Mouse (Mus musculus): ENCODE data around the gene Il1rapl2. TPM values are rescaled to one million over a fixed set of nuclear protein-coding genes. Genes with fewer than 3 reads are reported as not detected.

Il1rapl2 gene
- polyA plus RNA-seq, 1 experiment from 2014 or later = 1.4 TPM

- Histone ChIP-seq H3K9me3 (ENCODE audit: control insufficient read depth, low read length) (no peaks in the 10 kb centered on the region), H3K4me2 (ENCODE audit: low read depth, low read length) (no peak overlapping the region), H3K27me3 (replicated peaks; ENCODE audit: control insufficient read depth, insufficient read depth, low read length) (no peaks in the 10 kb centered on the region), H3K36me3 (ENCODE audit: control insufficient read depth, insufficient read depth, low read length) (no peaks in the 10 kb centered on the region), H3K4me3 (ENCODE audit: low read depth, low read length) (no peak overlapping the region), H3K9ac (ENCODE audit: low read depth, low read length) (no peak overlapping the region), H3K27ac (replicated peaks; ENCODE audit: low read depth, low read length) (no peak overlapping the region), H3K4me1 (ENCODE audit: control insufficient read depth, insufficient read depth, low read length) (no peaks in the 10 kb centered on the region)
- DNase-seq (ENCODE audit: low spot score) (no peak), ATAC-seq (ENCODE audit: low read depth) (no peak)
- 68% methylated on average over 3 of the region's 3 CpGs for WGBS
Measured at GRCm38 (mm10) chrX:137755537-137755936, 185.1 kb downstream of the Il1rapl2 start.

- Histone ChIP-seq H3K27ac (replicated peaks; ENCODE audit: low read depth, low read length) (no peak overlapping the region), H3K36me3 (ENCODE audit: control insufficient read depth, insufficient read depth, low read length) (no peaks in the 10 kb centered on the region), H3K4me1 (ENCODE audit: control insufficient read depth, insufficient read depth, low read length) (no peaks in the 10 kb centered on the region), H3K4me3 (ENCODE audit: low read depth, low read length) (no peak overlapping the region), H3K9ac (ENCODE audit: low read depth, low read length) (no peak overlapping the region), H3K4me2 (ENCODE audit: low read depth, low read length) (no peak overlapping the region), H3K27me3 (replicated peaks; ENCODE audit: control insufficient read depth, insufficient read depth, low read length) (no peaks in the 10 kb centered on the region), H3K9me3 (ENCODE audit: control insufficient read depth, low read length) (no peaks in the 10 kb centered on the region)
- WGBS = 72% methylated on average over 6 of the region's 6 CpGs
- no peak for ATAC-seq (ENCODE audit: low read depth)
- no peak for DNase-seq (ENCODE audit: low spot score)
Measured at GRCm38 (mm10) chrX:137805484-137806200, 235.2 kb downstream of the Il1rapl2 start.

- 57% methylated on average over 4 of the region's 4 CpGs for WGBS
Measured at GRCm38 (mm10) chrX:137806231-137807114, 236.1 kb downstream of the Il1rapl2 start.

GRCm38 (mm10) chrX:137809526-137809925 lies 239.1 kb downstream of the Il1rapl2 start:
- ATAC-seq (ENCODE audit: low read depth) (no peak), DNase-seq (ENCODE audit: low spot score) (peak; percentile 69)
- H3K27me3 ChIP-seq (replicated peaks; ENCODE audit: control insufficient read depth, insufficient read depth, low read length) = no peaks in the 10 kb centered on the region
- 29% methylated on average over 3 of the region's 3 CpGs for WGBS
- no peak overlapping the region for H3K4me3 ChIP-seq (ENCODE audit: low read depth, low read length)
- no peak overlapping the region for H3K4me2 ChIP-seq (ENCODE audit: low read depth, low read length)
- H3K4me1 ChIP-seq (ENCODE audit: control insufficient read depth, insufficient read depth, low read length) = no peaks in the 10 kb centered on the region
- H3K9me3 ChIP-seq (ENCODE audit: control insufficient read depth, low read length) = no peaks in the 10 kb centered on the region
- H3K27ac ChIP-seq (replicated peaks; ENCODE audit: low read depth, low read length) = no peak overlapping the region
- H3K36me3 ChIP-seq (ENCODE audit: control insufficient read depth, insufficient read depth, low read length) = no peaks in the 10 kb centered on the region
- no peak overlapping the region for H3K9ac ChIP-seq (ENCODE audit: low read depth, low read length)

More at GRCm38 (mm10) chrX:137806231-137807114, 236.1 kb downstream of the Il1rapl2 start:
- no peak overlapping the region for H3K4me3 ChIP-seq (ENCODE audit: low read depth, low read length)
- no peaks in the 10 kb centered on the region for H3K4me1 ChIP-seq (ENCODE audit: control insufficient read depth, insufficient read depth, low read length)
- H3K27me3 ChIP-seq (replicated peaks; ENCODE audit: control insufficient read depth, insufficient read depth, low read length) = no peaks in the 10 kb centered on the region
- no peak overlapping the region for H3K9ac ChIP-seq (ENCODE audit: low read depth, low read length)
- no peaks in the 10 kb centered on the region for H3K9me3 ChIP-seq (ENCODE audit: control insufficient read depth, low read length)
- no peaks in the 10 kb centered on the region for H3K36me3 ChIP-seq (ENCODE audit: control insufficient read depth, insufficient read depth, low read length)
- H3K4me2 ChIP-seq (ENCODE audit: low read depth, low read length) = no peak overlapping the region
- no peak for ATAC-seq (ENCODE audit: low read depth)
- DNase-seq (ENCODE audit: low spot score) = no peak
- no peak overlapping the region for H3K27ac ChIP-seq (replicated peaks; ENCODE audit: low read depth, low read length)

- Histone ChIP-seq H3K36me3 (ENCODE audit: control insufficient read depth, insufficient read depth, low read length) (no peaks in the 10 kb centered on the region), H3K4me3 (ENCODE audit: low read depth, low read length) (no peak overlapping the region), H3K4me2 (ENCODE audit: low read depth, low read length) (no peak overlapping the region), H3K9ac (ENCODE audit: low read depth, low read length) (no peak overlapping the region), H3K9me3 (ENCODE audit: control insufficient read depth, low read length) (no peaks in the 10 kb centered on the region), H3K4me1 (ENCODE audit: control insufficient read depth, insufficient read depth, low read length) (no peaks in the 10 kb centered on the region), H3K27ac (replicated peaks; ENCODE audit: low read depth, low read length) (no peak overlapping the region), H3K27me3 (replicated peaks; ENCODE audit: control insufficient read depth, insufficient read depth, low read length) (no peaks in the 10 kb centered on the region)
- WGBS = 58% methylated on average over 1 of the region's 1 CpGs
- no peak for DNase-seq (ENCODE audit: low spot score)
- ATAC-seq (ENCODE audit: low read depth) = no peak
Measured at GRCm38 (mm10) chrX:137812151-137812550, 241.7 kb downstream of the Il1rapl2 start.

- DNase-seq (ENCODE audit: low spot score) (no peak), ATAC-seq (ENCODE audit: low read depth) (no peak)
- Histone ChIP-seq H3K4me1 (ENCODE audit: control insufficient read depth, insufficient read depth, low read length) (no peaks in the 10 kb centered on the region), H3K4me3 (ENCODE audit: low read depth, low read length) (no peak overlapping the region), H3K27ac (replicated peaks; ENCODE audit: low read depth, low read length) (no peak overlapping the region), H3K9me3 (ENCODE audit: control insufficient read depth, low read length) (no peaks in the 10 kb centered on the region), H3K9ac (ENCODE audit: low read depth, low read length) (no peak overlapping the region), H3K4me2 (ENCODE audit: low read depth, low read length) (no peak overlapping the region), H3K36me3 (ENCODE audit: control insufficient read depth, insufficient read depth, low read length) (no peaks in the 10 kb centered on the region), H3K27me3 (replicated peaks; ENCODE audit: control insufficient read depth, insufficient read depth, low read length) (no peaks in the 10 kb centered on the region)
- WGBS = 56% methylated on average over 3 of the region's 3 CpGs
Measured at GRCm38 (mm10) chrX:137848936-137849335, 278.5 kb downstream of the Il1rapl2 start.

GRCm38 (mm10) chrX:137923490-137923889 lies 353.1 kb downstream of the Il1rapl2 start:
- H3K4me3 ChIP-seq (ENCODE audit: low read depth, low read length) = no peak overlapping the region
- no peaks in the 10 kb centered on the region for H3K4me1 ChIP-seq (ENCODE audit: control insufficient read depth, insufficient read depth, low read length)
- H3K27ac ChIP-seq (replicated peaks; ENCODE audit: low read depth, low read length) = no peak overlapping the region
- ATAC-seq (ENCODE audit: low read depth) (no peak), DNase-seq (ENCODE audit: low spot score) (no peak)
- 0 out of 2 replicates have a peak, but pooled peaks cover 3% of the 10 kb centered on the region for H3K27me3 ChIP-seq (replicated peaks; ENCODE audit: control insufficient read depth, insufficient read depth, low read length)
- no peak overlapping the region for H3K9ac ChIP-seq (ENCODE audit: low read depth, low read length)
- H3K4me2 ChIP-seq (ENCODE audit: low read depth, low read length) = no peak overlapping the region
- no peaks in the 10 kb centered on the region for H3K9me3 ChIP-seq (ENCODE audit: control insufficient read depth, low read length)
- no peaks in the 10 kb centered on the region for H3K36me3 ChIP-seq (ENCODE audit: control insufficient read depth, insufficient read depth, low read length)

- no peak overlapping the region for H3K4me3 ChIP-seq (ENCODE audit: low read depth, low read length)
- WGBS = 69% methylated on average over 2 of the region's 2 CpGs
- H3K9me3 ChIP-seq (ENCODE audit: control insufficient read depth, low read length) = no peaks in the 10 kb centered on the region
- no peak overlapping the region for H3K27ac ChIP-seq (replicated peaks; ENCODE audit: low read depth, low read length)
- 0 out of 2 replicates have a peak, but pooled peaks cover 3% of the 10 kb centered on the region for H3K27me3 ChIP-seq (replicated peaks; ENCODE audit: control insufficient read depth, insufficient read depth, low read length)
- no peak overlapping the region for H3K4me2 ChIP-seq (ENCODE audit: low read depth, low read length)
- H3K9ac ChIP-seq (ENCODE audit: low read depth, low read length) = no peak overlapping the region
- ATAC-seq (ENCODE audit: low read depth) (no peak), DNase-seq (ENCODE audit: low spot score) (no peak)
- no peaks in the 10 kb centered on the region for H3K36me3 ChIP-seq (ENCODE audit: control insufficient read depth, insufficient read depth, low read length)
- no peaks in the 10 kb centered on the region for H3K4me1 ChIP-seq (ENCODE audit: control insufficient read depth, insufficient read depth, low read length)
Measured at GRCm38 (mm10) chrX:137926835-137927234, 356.4 kb downstream of the Il1rapl2 start.

All from embryonic facial prominence, embryonic 14.5 days (tissue).